Mouse (Mus musculus) MEL (cell line): ENCODE results near the gene Prr5l. TPM values are rescaled to one million over a fixed set of nuclear protein-coding genes. Genes with fewer than 3 reads are reported as not detected.

ENCODE experiments used
- DNase-seq: peaks from one replicate; pipeline ENCODE4 v3.0.0; 2011; ENCODE audit warnings: low read depth, low spot score
- H3K27ac ChIP-seq: 2 replicates; pipeline ENCODE4 v1.5.1; 2012; ENCODE audit warnings: low read depth, mild to moderate bottlenecking, control low read depth, low read length, moderate library complexity; ENCODE audit not compliant: control insufficient read depth
- H3K27me3 ChIP-seq, 2 experiments: fragments of 150-350 bp in 1 of 2; sonication (generic) in 1 of 2; 2 replicates each; pipeline ENCODE4 v1.6.1; 2012; ENCODE audit warnings: low read length in 2 of 2, mild to moderate bottlenecking in 2 of 2, improper control_type of control experiment in 1 of 2, moderate library complexity in 1 of 2; ENCODE audit not compliant: insufficient read depth in 2 of 2, control insufficient read depth in 1 of 2
- H3K36me3 ChIP-seq, 2 experiments: 2 replicates each; pipeline ENCODE4 v1.6.1; 2012 to 2014; ENCODE audit warnings: low read length in 2 of 2, improper control_type of control experiment in 1 of 2, inconsistent platforms in 1 of 2, mild to moderate bottlenecking in 1 of 2; ENCODE audit not compliant: insufficient read depth in 2 of 2, control insufficient read depth in 1 of 2
- H3K4me1 ChIP-seq, 2 experiments: fragments of 150-350 bp in 1 of 2; sonication (generic) in 1 of 2; 2 replicates each; pipeline ENCODE4 v1.6.1; 2012; ENCODE audit warnings: low read length in 2 of 2, improper control_type of control experiment in 1 of 2, mild to moderate bottlenecking in 1 of 2; ENCODE audit not compliant: insufficient read depth in 2 of 2, control insufficient read depth in 1 of 2
- H3K4me3 ChIP-seq, 2 experiments: fragments of 150-350 bp in 1 of 2; sonication (generic) in 1 of 2; 2 replicates each; pipeline ENCODE4 v1.5.1; 2012; ENCODE audit warnings: low read depth in 2 of 2, low read length in 2 of 2, mild to moderate bottlenecking in 2 of 2, moderate library complexity in 2 of 2, control low read depth in 1 of 2, improper control_type of control experiment in 1 of 2; ENCODE audit not compliant: control insufficient read depth in 1 of 2, insufficient read depth in 1 of 2
- H3K79me2 ChIP-seq: 2 replicates; pipeline ENCODE4 v1.6.1; 2012; ENCODE audit warnings: mild to moderate bottlenecking, low read length, moderate library complexity; ENCODE audit not compliant: control insufficient read depth, poor library complexity, insufficient read depth
- H3K9ac ChIP-seq: 2 replicates; pipeline ENCODE4 v1.6.1; 2012; ENCODE audit warnings: low read depth, mild to moderate bottlenecking, control low read depth, low read length, moderate library complexity; ENCODE audit not compliant: control insufficient read depth, poor library complexity, severe bottlenecking
- H3K9me3 ChIP-seq: fragments of 150-350 bp; sonication (generic); replicated peaks from 2 replicates; pipeline ENCODE4 v1.6.1; 2012; ENCODE audit warnings: mild to moderate bottlenecking, low read length, improper control_type of control experiment, moderate library complexity; ENCODE audit not compliant: insufficient read depth
- BHLHE40 ChIP-seq: IDR thresholded peaks from 2 replicates; pipeline ENCODE4 v1.6.1; 2012; ENCODE audit warnings: low read depth, mild to moderate bottlenecking, inconsistent platforms, low read length, improper control_type of control experiment, borderline replicate concordance
- CHD2 ChIP-seq: IDR thresholded peaks from 2 replicates; pipeline ENCODE4 v1.6.1; 2011; ENCODE audit warnings: low read length, improper control_type of control experiment
- CTCF ChIP-seq, 3 experiments: IDR thresholded peaks in 2 of 3; conservative IDR thresholded peaks in 1 of 3; 2 replicates each; pipeline ENCODE4 v1.5.1; 2011 to 2012; ENCODE audit warnings: low read length in 3 of 3, low read depth in 2 of 3, mild to moderate bottlenecking in 2 of 3, improper control_type of control experiment in 1 of 3, inconsistent platforms in 1 of 3, mixed read lengths in 1 of 3, moderate library complexity in 1 of 3; ENCODE audit not compliant: control insufficient read depth in 1 of 3, insufficient read depth in 1 of 3, poor library complexity in 1 of 3, severe bottlenecking in 1 of 3
- E2F4 ChIP-seq: IDR thresholded peaks from 2 replicates; pipeline ENCODE4 v1.6.1; 2011; ENCODE audit warnings: low read depth, low read length, improper control_type of control experiment, borderline replicate concordance
- ELF1 ChIP-seq: IDR thresholded peaks from 2 replicates; pipeline ENCODE4 v1.6.1; 2014; ENCODE audit warnings: low read depth, mild to moderate bottlenecking, inconsistent platforms, low read length, improper control_type of control experiment, moderate library complexity
- ETS1 ChIP-seq: IDR thresholded peaks from 2 replicates; pipeline ENCODE4 v1.6.1; 2012; ENCODE audit warnings: low read depth, mild to moderate bottlenecking, inconsistent platforms, low read length, improper control_type of control experiment, moderate library complexity
- GATA1 ChIP-seq: IDR thresholded peaks from 2 replicates; pipeline ENCODE4 v1.6.1; 2011; ENCODE audit warnings: low read depth, low read length, improper control_type of control experiment
- HCFC1 ChIP-seq: IDR thresholded peaks from 2 replicates; pipeline ENCODE4 v1.6.1; 2012; ENCODE audit warnings: low read depth, mild to moderate bottlenecking, inconsistent platforms, low read length, improper control_type of control experiment, moderate library complexity
- JUND ChIP-seq: IDR thresholded peaks from 2 replicates; pipeline ENCODE4 v1.6.1; 2011; ENCODE audit warnings: low read depth, mild to moderate bottlenecking, improper control_type of control experiment, low read length
- MAFK ChIP-seq: IDR thresholded peaks from 2 replicates; pipeline ENCODE4 v1.6.1; 2011; ENCODE audit warnings: low read depth, mild to moderate bottlenecking, low read length, improper control_type of control experiment, borderline replicate concordance
- MAX ChIP-seq: IDR thresholded peaks from 2 replicates; pipeline ENCODE4 v1.6.1; 2011; ENCODE audit warnings: low read length, improper control_type of control experiment
- MXI1 ChIP-seq: IDR thresholded peaks from 2 replicates; pipeline ENCODE4 v1.6.1; 2011; ENCODE audit warnings: mild to moderate bottlenecking, low read depth, low read length, improper control_type of control experiment
- MYC ChIP-seq: IDR thresholded peaks from 2 replicates; pipeline ENCODE4 v1.6.1; 2011; ENCODE audit warnings: low read depth, mild to moderate bottlenecking, low read length, improper control_type of control experiment, moderate library complexity
- POLR2AphosphoS2 ChIP-seq: IDR thresholded peaks from 2 replicates; pipeline ENCODE4 v1.6.1; 2011; ENCODE audit warnings: low read length, improper control_type of control experiment
- POLR2AphosphoS5 ChIP-seq: IDR thresholded peaks from 2 replicates; pipeline ENCODE4 v1.6.1; 2012; ENCODE audit warnings: low read depth, borderline replicate concordance, mild to moderate bottlenecking, inconsistent platforms, low read length, moderate library complexity, mixed read lengths
- RAD21 ChIP-seq: IDR thresholded peaks from 2 replicates; pipeline ENCODE4 v1.6.1; 2011; ENCODE audit warnings: mild to moderate bottlenecking, low read depth, low read length, improper control_type of control experiment
- SIN3A ChIP-seq: IDR thresholded peaks from 2 replicates; pipeline ENCODE4 v1.6.1; 2012; ENCODE audit warnings: low read length, improper control_type of control experiment, inconsistent platforms
- TAL1 ChIP-seq: IDR thresholded peaks from 2 replicates; pipeline ENCODE4 v1.6.1; 2012; ENCODE audit warnings: mild to moderate bottlenecking, inconsistent platforms, low read length, moderate library complexity, mixed read lengths
- UBTF ChIP-seq: IDR thresholded peaks from 2 replicates; pipeline ENCODE4 v1.6.1; 2012; ENCODE audit warnings: low read depth, mild to moderate bottlenecking, inconsistent platforms, low read length, improper control_type of control experiment, moderate library complexity, borderline replicate concordance; ENCODE audit not compliant: insufficient read depth
- USF1 ChIP-seq: IDR thresholded peaks from 2 replicates; pipeline ENCODE4 v1.6.1; 2014; ENCODE audit warnings: low read depth, mild to moderate bottlenecking, inconsistent platforms, low read length, improper control_type of control experiment, moderate library complexity
- USF2 ChIP-seq, 2 experiments: IDR thresholded peaks; 2 replicates each; pipeline ENCODE4 v1.6.1; 2011 to 2012; ENCODE audit warnings: improper control_type of control experiment in 2 of 2, low read length in 2 of 2, borderline replicate concordance in 1 of 2, inconsistent platforms in 1 of 2, low read depth in 1 of 2, mild to moderate bottlenecking in 1 of 2; ENCODE audit not compliant: insufficient read depth in 1 of 2
- ZKSCAN1 ChIP-seq: IDR thresholded peaks from 2 replicates; pipeline ENCODE4 v1.6.1; 2012; ENCODE audit warnings: low read depth, mild to moderate bottlenecking, inconsistent platforms, low read length, improper control_type of control experiment, moderate library complexity
- polyA plus RNA-seq, 2 experiments: library from polyadenylated mRNA; stranded (reverse) in 1 of 2; unstranded in 1 of 2; fragments of >175 nt in 1 of 2; fragments of >200 nt in 1 of 2; gene quantifications; 2 replicates each; pipeline versions ENCODE4 v1.2.1 to v1.2.4; 2012; ENCODE audit warnings: low replicate concordance in 2 of 2, low read depth in 1 of 2; ENCODE audit not compliant: insufficient read length in 2 of 2, insufficient read depth in 1 of 2, missing spikeins in 1 of 2
- total RNA-seq: library from RNA; depleted of rRNA; stranded (reverse); fragments of 300-350 nt; gene quantifications from 2 replicates; pipeline ENCODE4 v1.2.3, GENCODE M21; 2012

Prr5l gene
- total and polyA plus RNA-seq, 3 experiments, result 0.04 TPM; not detected in 2

- Histone ChIP-seq H3K9me3 (no peaks in the 10 kb centered on the region), H3K27ac (no peak overlapping the region), H3K36me3 (no peaks in the 10 kb centered on the region), H3K4me3 (no peak overlapping the region), H3K79me2 (no peaks in the 10 kb centered on the region), H3K4me1 (no peaks in the 10 kb centered on the region), H3K27me3 (peaks cover 6 to 9% of the 10 kb centered on the region in 2 experiments), H3K9ac (no peak overlapping the region)
- TF ChIP-seq GATA1 (no peak), TAL1 (peak; percentile 59), POLR2AphosphoS2 (no peak), MXI1 (no peak), ETS1 (no peak), CTCF (IDR thresholded peaks at IDR 0.05 in 2 of 3, conservative IDR thresholded peaks at IDR 0.05 in 1 of 3; ENCODE audit: control insufficient read depth in 1 of 3, insufficient read depth in 1 of 3, low read depth in 2 of 3, low read length in 3 of 3, poor library complexity in 1 of 3, severe bottlenecking in 1 of 3) (no peak)
- DNase-seq, result peak; percentile 32
Observed at GRCm38 (mm10) chr2:101762405-101762804, 120.4 kb downstream of the Prr5l start.

- no peaks in the 10 kb centered on the region for H3K79me2 ChIP-seq
- H3K27ac ChIP-seq, result no peak overlapping the region
- H3K9ac ChIP-seq, result no peak overlapping the region
- TF ChIP-seq HCFC1 (no peak), ZKSCAN1 (no peak), CHD2 (no peak), BHLHE40 (no peak), MYC (no peak), MAX (no peak)
- H3K4me1 ChIP-seq, result no peaks in the 10 kb centered on the region
- H3K9me3 ChIP-seq, result no peaks in the 10 kb centered on the region
- no peak overlapping the region for H3K4me3 ChIP-seq
- peaks cover 9 to 11% of the 10 kb centered on the region in 2 experiments for H3K27me3 ChIP-seq
- DNase-seq, result no peak
- H3K36me3 ChIP-seq, result no peaks in the 10 kb centered on the region
Observed at GRCm38 (mm10) chr2:101761898-101762297, 120.9 kb downstream of the Prr5l start.

- peaks cover 10 to 11% of the 10 kb centered on the region in 2 experiments for H3K27me3 ChIP-seq
- no peaks in the 10 kb centered on the region for H3K36me3 ChIP-seq
- no peak overlapping the region for H3K4me3 ChIP-seq
- H3K79me2 ChIP-seq, result no peaks in the 10 kb centered on the region
- H3K27ac ChIP-seq, result no peak overlapping the region
- TF ChIP-seq HCFC1 (no peak), JUND (no peak), ETS1 (no peak), BHLHE40 (no peak), E2F4 (no peak), SIN3A (no peak), RAD21 (no peak), USF1 (no peak), MAFK (no peak), POLR2AphosphoS5 (no peak), USF2 (IDR thresholded peaks at IDR 0.05; ENCODE audit: borderline replicate concordance in 1 of 2, insufficient read depth in 1 of 2, low read depth in 1 of 2, low read length in 2 of 2) (no peak), UBTF (no peak), ELF1 (no peak)
- H3K9ac ChIP-seq, result no peak overlapping the region
- no peaks in the 10 kb centered on the region for H3K4me1 ChIP-seq
- no peaks in the 10 kb centered on the region for H3K9me3 ChIP-seq
- DNase-seq, result no peak
Observed at GRCm38 (mm10) chr2:101759523-101760277, 123.1 kb downstream of the Prr5l start.
